Mouse (Mus musculus) brain, embryonic 18.5 days (tissue): ENCODE results near the gene Mei4.

ENCODE experiments used
- DNase-seq: peaks from one replicate; pipeline ENCODE4 v3.0.0-alpha.2; 2012; ENCODE audit warnings: low read depth, low spot score

Gene Mei4

DNA sequence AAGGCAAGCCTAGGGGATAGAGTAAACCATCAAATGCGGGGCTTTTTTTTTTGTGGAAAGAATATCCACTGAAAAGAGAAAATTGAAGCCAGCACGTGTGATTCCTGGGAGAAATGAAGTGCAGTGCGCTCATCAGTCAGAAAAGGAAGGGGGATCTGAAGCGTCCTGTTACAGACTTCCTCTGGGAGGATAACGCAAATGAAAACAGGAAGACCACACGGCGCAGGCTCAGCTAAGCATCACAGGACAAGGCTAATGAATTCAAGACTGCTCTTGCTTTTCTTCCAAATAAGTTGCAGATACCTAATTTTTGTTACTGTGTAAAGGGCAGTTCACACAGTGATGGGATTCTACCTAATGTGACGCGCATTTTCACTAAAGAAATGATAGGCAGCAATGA is 296.7 kb downstream of the Mei4 start:
- no peak for DNase-seq

DNA sequence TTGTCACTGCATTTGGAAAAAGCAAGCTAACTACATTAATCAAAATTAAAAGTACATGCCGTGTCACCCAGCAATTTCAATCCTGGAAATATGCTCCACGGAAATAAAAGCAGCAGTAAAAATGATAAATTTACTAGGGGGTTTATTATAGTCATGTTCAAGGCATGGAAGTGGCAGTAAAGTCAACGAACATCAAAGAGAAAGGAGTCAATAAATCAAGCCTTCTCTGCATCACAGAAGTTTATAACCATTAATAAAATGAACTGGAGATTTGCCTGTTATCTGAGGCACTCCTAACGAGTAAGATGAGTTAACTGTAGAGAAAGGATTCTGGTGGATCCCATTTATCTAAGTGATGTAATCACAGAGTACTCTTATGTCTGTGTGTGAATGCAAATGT is 298.9 kb downstream of the Mei4 start:
- no peak for DNase-seq

DNA sequence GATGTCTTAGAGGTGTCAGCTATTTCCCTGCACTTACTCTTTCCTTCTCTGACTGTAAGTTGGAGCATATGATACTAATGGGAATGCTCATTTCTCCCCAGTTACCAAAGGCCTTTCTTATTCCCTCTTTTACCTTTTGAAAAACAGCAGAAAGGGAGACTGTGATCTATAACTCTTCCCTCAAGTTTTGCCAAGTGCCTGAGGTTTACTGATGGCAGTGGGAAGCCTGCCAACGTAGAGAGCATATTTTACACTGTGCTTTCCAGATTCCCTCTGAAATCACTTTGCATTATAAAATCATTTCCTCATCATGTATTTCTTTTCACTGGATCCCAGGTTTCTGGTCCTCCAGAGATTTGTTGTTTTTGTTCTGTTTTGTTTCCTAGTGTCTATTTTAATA is 354.5 kb downstream of the Mei4 start:
- DNase-seq = no peak

DNA sequence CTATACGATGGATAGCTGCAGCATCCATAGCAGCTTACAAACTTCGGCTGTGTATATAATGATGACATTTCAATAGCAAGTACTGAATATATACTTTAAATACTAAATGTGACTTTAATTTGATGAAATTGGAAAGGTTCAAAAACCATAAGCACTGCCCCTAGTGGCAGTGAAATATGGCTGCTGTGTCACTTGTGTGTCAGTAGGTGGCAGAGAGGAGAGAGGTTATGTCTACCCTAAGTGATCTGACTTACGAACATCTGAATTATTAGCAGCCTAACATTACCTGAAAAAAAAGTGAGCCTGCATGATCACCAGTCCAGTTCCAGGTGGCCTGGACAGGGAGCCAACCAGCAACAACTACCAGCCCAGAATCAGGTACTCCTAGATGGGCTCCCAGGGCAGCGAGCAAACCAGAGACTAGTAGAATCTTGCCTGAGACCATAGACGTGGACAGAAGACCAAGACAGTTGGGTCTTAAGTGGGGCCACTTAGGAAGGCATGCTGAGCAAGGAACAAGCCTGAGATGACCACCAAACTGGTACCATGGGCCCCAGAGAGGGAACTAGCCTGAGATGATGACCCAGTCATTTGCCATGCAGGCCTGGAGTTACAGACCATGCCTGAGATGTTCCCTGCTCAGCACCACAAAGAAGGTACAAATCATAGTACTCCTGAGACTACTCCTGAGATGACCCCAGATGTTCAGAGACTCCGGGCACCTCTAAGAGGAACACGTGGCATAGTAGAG is 384.4 kb downstream of the Mei4 start:
- no peak for DNase-seq
